In genomic region chr2:27089238-27089637, GRCm38 (mm10) we compare ENCODE assay signal across 23 mouse cellular contexts. TPM values are rescaled to one million over a fixed set of nuclear protein-coding genes. Genes with fewer than 3 reads are reported as not detected.
DNase-seq lines count a peak whose midpoint lies in the region; ATAC-seq and TF ChIP-seq lines count a peak whose summit lies in the region.
"Had no signal": no experiment of that assay in that cellular context is flagged by ENCODE, and none has a peak within 500 bp of the region (broad histone marks: within the 10 kb centered on the region; RNA-seq: fewer than 3 reads in every experiment).

No protein-coding gene starts in this region.

- ATAC-seq in neural tube, embryonic 15.5 days (ENCODE audit: low FRiP score) = no peak
- ATAC-seq: activated CD4-positive, CD25-positive, alpha-beta regulatory T cell, adult 4 months; midbrain, embryonic 15.5 days had no signal

- peaks cover 22% of the 10 kb centered on the region; the same call in 1 of the 2 replicates for H3K4me1 ChIP-seq in neural tube, embryonic 15.5 days
- H3K4me1 ChIP-seq: midbrain, embryonic 15.5 days; neural tube, embryonic 12.5 days had no signal

- H3K4me2 ChIP-seq in neural tube, embryonic 15.5 days = no peak overlapping the region
- H3K4me2 ChIP-seq: hindbrain, embryonic 13.5 days; limb, embryonic 12.5 days; liver, embryonic 13.5 days; midbrain, embryonic 15.5 days; neural tube, embryonic 12.5 days had no signal

- no peaks in the 10 kb centered on the region for H3K9me3 ChIP-seq in neural tube, embryonic 15.5 days (replicated peaks)
- H3K9me3 ChIP-seq: hindbrain, embryonic 13.5 days; limb, embryonic 12.5 days; liver, embryonic 13.5 days; midbrain, embryonic 15.5 days; neural tube, embryonic 12.5 days had no signal

- no peak for DNase-seq in gastrocnemius, adult 2 months
- DNase-seq in gastrocnemius, adult 18-20 months (ENCODE audit: low spot score) = no peak
- DNase-seq in kidney, postnatal 14 days = peak; percentile 27
- no peak for DNase-seq in kidney, postnatal 4 days
- DNase-seq in lung, postnatal 25 days (ENCODE audit: low spot score) = peak; percentile 40
- no peak for DNase-seq in spleen, postnatal 36 days (ENCODE audit: low spot score in 2 of 2)
- DNase-seq: adrenal gland, adult 8-10 months; cerebellum, adult 18-20 months; cerebellum, postnatal 14 days; heart, postnatal 36 days; kidney, adult 11 months; kidney, postnatal 10 days; layer of hippocampus, postnatal 36 days; liver, embryonic 13.5 days; thymus, postnatal 36 days had no signal

- H3K27me3 ChIP-seq in neural tube, embryonic 15.5 days (replicated peaks) = no peaks in the 10 kb centered on the region
- H3K27me3 ChIP-seq: limb, embryonic 12.5 days; liver, embryonic 13.5 days; midbrain, embryonic 15.5 days; neural tube, embryonic 12.5 days had no signal

- intact Hi-C loops in gastrocnemius, adult 2 months (cut with DNase I) = loop anchor here (5.0 kb wide), 1 partner anchor 118 kb away; no protein-coding TSS in a partner anchor

- H3K36me3 ChIP-seq in neural tube, embryonic 15.5 days = no peaks in the 10 kb centered on the region
- H3K36me3 ChIP-seq: hindbrain, embryonic 13.5 days; liver, embryonic 13.5 days; midbrain, embryonic 15.5 days; neural tube, embryonic 12.5 days had no signal

- H3K4me3 ChIP-seq in gastrocnemius, adult 2 months = no peak overlapping the region
- no peak overlapping the region for H3K4me3 ChIP-seq in neural tube, embryonic 15.5 days (replicated peaks)
- H3K4me3 ChIP-seq: hindbrain, embryonic 13.5 days; limb, embryonic 12.5 days; liver, embryonic 13.5 days; midbrain, embryonic 15.5 days; neural tube, embryonic 12.5 days had no signal

- no peak for TF ChIP-seq CTCF in gastrocnemius, adult 2 months (IDR thresholded peaks at IDR 0.05)

- WGBS in neural tube, embryonic 15.5 days = 80% methylated on average over 1 of the region's 1 CpGs

- H3K27ac ChIP-seq in gastrocnemius, adult 2 months = peak overlapping the region; percentile 87
- H3K27ac ChIP-seq in neural tube, embryonic 15.5 days (replicated peaks) = no peak overlapping the region
- H3K27ac ChIP-seq: hindbrain, embryonic 13.5 days; limb, embryonic 12.5 days; liver, embryonic 13.5 days; macrophage; midbrain, embryonic 15.5 days; neural tube, embryonic 12.5 days had no signal

- no peak overlapping the region for H3K9ac ChIP-seq in neural tube, embryonic 15.5 days (replicated peaks)
- H3K9ac ChIP-seq: hindbrain, embryonic 13.5 days; limb, embryonic 12.5 days; liver, embryonic 13.5 days; midbrain, embryonic 15.5 days; neural tube, embryonic 12.5 days had no signal

RNA-seq across cellular contexts. Expression of gene Adamtsl2, which starts 10.1 kb away (rescaled TPM):
- total RNA-seq in gastrocnemius, adult 2 months (2021) = 1 to 10 TPM; 2.9 to 9.8 TPM
- 1 to 10 TPM; 2.7 to 6.9 TPM for total RNA-seq in gastrocnemius, adult 18-20 months (2021)
- polyA plus RNA-seq in neural tube, embryonic 15.5 days (2015; fragmentation: Nextera tagmentation; extraction: Ambion mirVana) = 7.2 and 7.7 TPM in 2 replicates
- polyA plus RNA-seq: activated CD4-positive, CD25-positive, alpha-beta regulatory T cell, adult 4 months; macrophage had no signal

RNA-seq across cellular contexts. Expression of gene Mymk, which starts 17.3 kb away (rescaled TPM):
- under 1 TPM in 1 of 2 experiments, not detected in 1; 0.36 TPM for total RNA-seq in gastrocnemius, adult 2 months (2021)
- total RNA-seq in gastrocnemius, adult 18-20 months (2021) = under 1 TPM; 0.18 to 0.21 TPM
- polyA plus RNA-seq in neural tube, embryonic 15.5 days (2015; fragmentation: Nextera tagmentation; extraction: Ambion mirVana) = 2.5 and 3.4 TPM in 2 replicates
- total RNA-seq: heart, postnatal 36 days had no signal
- polyA plus RNA-seq: activated CD4-positive, CD25-positive, alpha-beta regulatory T cell, adult 4 months; forebrain, embryonic 11.5 days; macrophage had no signal

RNA-seq across cellular contexts. Expression of gene Fam163b, which starts 53.1 kb away (rescaled TPM):
- not detected for total RNA-seq in gastrocnemius, adult 2 months (2021)
- not detected for total RNA-seq in gastrocnemius, adult 18-20 months (2021)
- 10.1 and 10.3 TPM in 2 replicates for polyA plus RNA-seq in neural tube, embryonic 15.5 days (2015; fragmentation: Nextera tagmentation; extraction: Ambion mirVana)
- polyA plus RNA-seq: activated CD4-positive, CD25-positive, alpha-beta regulatory T cell, adult 4 months; macrophage had no signal

Comparison
In these comparisons a context has a peak if more than half of its experiments do, and no peak if none do; other contexts are left out.
1. DNase-seq: peak in kidney, postnatal 14 days (single experiment) and lung, postnatal 25 days (single experiment); none in gastrocnemius, adult 2 months (single experiment), gastrocnemius, adult 18-20 months (single experiment), kidney, postnatal 4 days (0 of 2) and spleen, postnatal 36 days (0 of 2).